Mouse (Mus musculus): Measurements from ENCODE around the gene Pdss2. TPM values are rescaled to one million over a fixed set of nuclear protein-coding genes. Genes with fewer than 3 reads are reported as not detected.
A peak's percentile ranks its signal among the peaks of the same experiment; 100 is the strongest.

The Pdss2 gene
- total and polyA plus RNA-seq, 2 experiments: 10.2 to 10.3 TPM

DNA sequence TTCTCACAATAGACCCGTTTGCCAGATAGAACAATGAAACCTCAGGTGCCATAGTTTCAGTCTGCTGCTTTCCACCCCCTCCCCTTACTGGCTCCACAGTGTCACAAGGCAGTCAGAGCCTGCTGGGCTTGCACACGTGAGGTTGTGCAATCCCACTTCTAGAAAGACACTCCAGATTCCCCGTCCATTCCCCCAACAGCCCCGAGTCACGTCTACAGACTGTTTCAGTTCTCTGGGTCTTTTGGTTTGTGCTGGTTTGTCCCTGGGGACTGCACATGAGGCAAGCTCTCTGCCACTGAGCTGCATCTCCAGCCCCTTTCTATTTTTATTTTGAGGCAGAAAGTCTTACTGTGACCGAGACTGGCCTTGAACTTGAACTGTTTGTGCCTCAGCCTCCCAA, 196.1 kb downstream of the Pdss2 start:
- DNase-seq (ENCODE audit: extremely low read depth, low read depth, low spot score): no peak
- no peak for TF ChIP-seq POLR2A (IDR thresholded peaks at IDR 0.05; ENCODE audit: extremely low read depth, insufficient read depth, low read length)
- no peak for TF ChIP-seq CTCF (IDR thresholded peaks at IDR 0.05; ENCODE audit: low read depth, low read length)
- Histone ChIP-seq H3K27ac (replicated peaks; ENCODE audit: insufficient read depth, low read depth, low read length) (no peak overlapping the region), H3K9ac (ENCODE audit: low read depth, low read length) (no peak overlapping the region), H3K4me3 (ENCODE audit: insufficient read depth, low read depth, low read length) (no peak overlapping the region), H3K36me3 (ENCODE audit: control insufficient read depth, insufficient read depth, low read length) (peaks cover 2% of the 10 kb centered on the region; the same call in 1 of the 2 replicates), H3K27me3 (ENCODE audit: control insufficient read depth, insufficient read depth, low read length) (no peaks in the 10 kb centered on the region), H3K4me1 (ENCODE audit: control insufficient read depth, insufficient read depth, low read length) (no peaks in the 10 kb centered on the region), H3K79me2 (ENCODE audit: control insufficient read depth, insufficient read depth, low read length) (no peaks in the 10 kb centered on the region)
- 86% methylated on average over 6 of the region's 6 CpGs for WGBS

GRCm38 (mm10) chr10:43420660-43421413, 199.6 kb downstream of the Pdss2 start:
- no peaks in the 10 kb centered on the region for H3K36me3 ChIP-seq (ENCODE audit: control insufficient read depth, insufficient read depth, low read length)
- no peak for TF ChIP-seq CTCF (IDR thresholded peaks at IDR 0.05; ENCODE audit: low read depth, low read length)
- H3K9ac ChIP-seq (ENCODE audit: low read depth, low read length): no peak overlapping the region
- no peak for DNase-seq (ENCODE audit: extremely low read depth, low read depth, low spot score)
- no peak overlapping the region for H3K27ac ChIP-seq (replicated peaks; ENCODE audit: insufficient read depth, low read depth, low read length)
- H3K27me3 ChIP-seq (ENCODE audit: control insufficient read depth, insufficient read depth, low read length): no peaks in the 10 kb centered on the region
- no peaks in the 10 kb centered on the region for H3K4me1 ChIP-seq (ENCODE audit: control insufficient read depth, insufficient read depth, low read length)
- 91% methylated on average over 22 of the region's 22 CpGs for WGBS
- H3K79me2 ChIP-seq (ENCODE audit: control insufficient read depth, insufficient read depth, low read length): no peaks in the 10 kb centered on the region
- no peak overlapping the region for H3K4me3 ChIP-seq (ENCODE audit: insufficient read depth, low read depth, low read length)

DNA sequence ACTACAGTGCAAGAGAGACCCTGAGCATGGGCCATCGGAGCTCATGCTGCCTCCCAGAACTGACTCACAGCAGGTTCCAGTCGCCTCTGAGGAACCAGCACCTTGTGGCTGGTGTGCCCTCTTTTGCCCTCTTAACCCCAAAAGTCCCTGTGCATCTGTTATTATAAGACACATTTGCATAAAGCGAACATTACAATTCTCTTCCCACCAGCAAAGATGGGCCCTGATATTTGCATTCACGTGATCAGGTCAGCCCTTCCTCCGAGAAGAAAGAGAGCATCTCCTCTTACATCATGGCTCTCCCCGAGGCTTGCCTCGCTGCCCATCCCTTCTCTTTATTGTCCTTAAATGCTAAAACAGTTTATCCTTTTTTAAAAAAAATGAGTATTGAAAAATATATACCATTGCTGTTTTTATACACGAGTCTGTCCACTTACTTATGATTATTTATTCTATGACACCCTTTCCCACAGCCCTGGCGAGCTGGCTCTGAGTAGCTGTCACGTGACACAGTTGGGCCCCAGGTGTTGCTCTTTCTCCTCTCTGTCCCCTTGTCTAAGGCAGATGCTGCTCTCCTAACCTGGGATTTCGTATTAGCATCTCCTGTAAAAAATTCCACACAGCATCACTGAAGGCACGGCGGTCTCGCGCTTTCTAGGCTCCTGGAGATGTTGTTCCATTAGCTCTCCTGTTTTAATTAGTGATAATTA, 200.9 kb downstream of the Pdss2 start:
- H3K9ac ChIP-seq (ENCODE audit: low read depth, low read length): no peak overlapping the region
- H3K4me1 ChIP-seq (ENCODE audit: control insufficient read depth, insufficient read depth, low read length): no peaks in the 10 kb centered on the region
- no peak for DNase-seq (ENCODE audit: extremely low read depth, low read depth, low spot score)
- H3K27me3 ChIP-seq (ENCODE audit: control insufficient read depth, insufficient read depth, low read length): no peaks in the 10 kb centered on the region
- WGBS: 93% methylated on average over 15 of the region's 15 CpGs
- H3K4me3 ChIP-seq (ENCODE audit: insufficient read depth, low read depth, low read length): no peak overlapping the region
- TF ChIP-seq CTCF (IDR thresholded peaks at IDR 0.05; ENCODE audit: low read depth, low read length): no peak
- TF ChIP-seq POLR2A (IDR thresholded peaks at IDR 0.05; ENCODE audit: extremely low read depth, insufficient read depth, low read length): no peak
- no peaks in the 10 kb centered on the region for H3K36me3 ChIP-seq (ENCODE audit: control insufficient read depth, insufficient read depth, low read length)
- no peak overlapping the region for H3K27ac ChIP-seq (replicated peaks; ENCODE audit: insufficient read depth, low read depth, low read length)
- H3K79me2 ChIP-seq (ENCODE audit: control insufficient read depth, insufficient read depth, low read length): no peaks in the 10 kb centered on the region

DNA sequence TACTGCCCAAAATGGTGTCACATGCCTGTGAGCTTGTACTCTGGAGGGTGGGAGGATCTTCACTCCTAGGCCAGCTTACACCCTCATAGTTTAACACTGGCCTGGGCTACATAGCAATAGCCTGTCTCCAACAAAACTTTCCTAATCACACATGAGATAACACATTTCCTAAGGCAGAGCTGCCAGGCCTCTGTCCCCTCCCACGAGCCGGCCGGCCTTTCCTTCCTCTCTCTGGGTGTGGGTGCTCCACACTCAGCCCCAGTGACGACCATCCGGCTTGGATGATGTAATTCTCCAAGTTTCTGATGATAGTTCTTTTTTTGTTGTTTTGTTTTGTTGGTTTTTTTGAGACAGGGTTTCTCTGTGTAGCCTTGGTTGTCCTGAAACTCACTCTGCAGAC, 203.3 kb downstream of the Pdss2 start:
- Histone ChIP-seq H3K27me3 (ENCODE audit: control insufficient read depth, insufficient read depth, low read length) (no peaks in the 10 kb centered on the region), H3K79me2 (ENCODE audit: control insufficient read depth, insufficient read depth, low read length) (no peaks in the 10 kb centered on the region), H3K27ac (replicated peaks; ENCODE audit: insufficient read depth, low read depth, low read length) (no peak overlapping the region), H3K9ac (ENCODE audit: low read depth, low read length) (no peak overlapping the region), H3K4me3 (ENCODE audit: insufficient read depth, low read depth, low read length) (no peak overlapping the region), H3K36me3 (ENCODE audit: control insufficient read depth, insufficient read depth, low read length) (no peaks in the 10 kb centered on the region), H3K4me1 (ENCODE audit: control insufficient read depth, insufficient read depth, low read length) (no peaks in the 10 kb centered on the region)
- peak; percentile 6 for DNase-seq (ENCODE audit: extremely low read depth, low read depth, low spot score)
- 76% methylated on average over 5 of the region's 5 CpGs for WGBS
- no peak for TF ChIP-seq CTCF (IDR thresholded peaks at IDR 0.05; ENCODE audit: low read depth, low read length)
- TF ChIP-seq POLR2A (IDR thresholded peaks at IDR 0.05; ENCODE audit: extremely low read depth, insufficient read depth, low read length): no peak

GRCm38 (mm10) chr10:43430606-43431005, 209.3 kb downstream of the Pdss2 start:
- H3K27ac ChIP-seq (replicated peaks; ENCODE audit: insufficient read depth, low read depth, low read length): no peak overlapping the region
- no peaks in the 10 kb centered on the region for H3K27me3 ChIP-seq (ENCODE audit: control insufficient read depth, insufficient read depth, low read length)
- H3K4me1 ChIP-seq (ENCODE audit: control insufficient read depth, insufficient read depth, low read length): no peaks in the 10 kb centered on the region
- no peaks in the 10 kb centered on the region for H3K36me3 ChIP-seq (ENCODE audit: control insufficient read depth, insufficient read depth, low read length)
- H3K9ac ChIP-seq (ENCODE audit: low read depth, low read length): no peak overlapping the region
- peak; percentile 27 for DNase-seq (ENCODE audit: extremely low read depth, low read depth, low spot score)
- no peak overlapping the region for H3K4me3 ChIP-seq (ENCODE audit: insufficient read depth, low read depth, low read length)
- WGBS: 89% methylated on average over 5 of the region's 5 CpGs
- TF ChIP-seq POLR2A (IDR thresholded peaks at IDR 0.05; ENCODE audit: extremely low read depth, insufficient read depth, low read length) (no peak), CTCF (IDR thresholded peaks at IDR 0.05; ENCODE audit: low read depth, low read length) (no peak)
- no peaks in the 10 kb centered on the region for H3K79me2 ChIP-seq (ENCODE audit: control insufficient read depth, insufficient read depth, low read length)

GRCm38 (mm10) chr10:43434326-43434725, 213.0 kb downstream of the Pdss2 start:
- Histone ChIP-seq H3K9ac (ENCODE audit: low read depth, low read length) (no peak overlapping the region), H3K27ac (replicated peaks; ENCODE audit: insufficient read depth, low read depth, low read length) (no peak overlapping the region), H3K36me3 (ENCODE audit: control insufficient read depth, insufficient read depth, low read length) (no peaks in the 10 kb centered on the region), H3K27me3 (ENCODE audit: control insufficient read depth, insufficient read depth, low read length) (no peaks in the 10 kb centered on the region), H3K79me2 (ENCODE audit: control insufficient read depth, insufficient read depth, low read length) (no peaks in the 10 kb centered on the region), H3K4me3 (ENCODE audit: insufficient read depth, low read depth, low read length) (no peak overlapping the region), H3K4me1 (ENCODE audit: control insufficient read depth, insufficient read depth, low read length) (no peaks in the 10 kb centered on the region)
- TF ChIP-seq POLR2A (IDR thresholded peaks at IDR 0.05; ENCODE audit: extremely low read depth, insufficient read depth, low read length) (no peak), CTCF (IDR thresholded peaks at IDR 0.05; ENCODE audit: low read depth, low read length) (no peak)
- no peak for DNase-seq (ENCODE audit: extremely low read depth, low read depth, low spot score)
- WGBS: 83% methylated on average over 4 of the region's 4 CpGs

All from liver, adult 2 months (tissue).